Mouse (Mus musculus) forebrain, embryonic 13.5 days (tissue): ENCODE results near the gene Txndc16. TPM values are rescaled to one million over a fixed set of nuclear protein-coding genes. Genes with fewer than 3 reads are reported as not detected.

Experiments used
- ATAC-seq: fragments of 200-750 bp; cut with Nextera tagmentation; 2 replicates; pipeline ENCODE4 v1.8.0; 2017
- H3K27ac ChIP-seq: fragments of 300-500 bp; sonication (generic); 2 replicates; pipeline ENCODE4 v1.5.1; 2015; ENCODE audit warnings: inconsistent platforms, mild to moderate bottlenecking, moderate library complexity
- H3K27me3 ChIP-seq: fragments of 300-500 bp; sonication (generic); 2 replicates; pipeline ENCODE4 v1.6.1; 2015; ENCODE audit warnings: mild to moderate bottlenecking, inconsistent platforms
- H3K36me3 ChIP-seq: fragments of 300-500 bp; sonication (generic); 2 replicates; pipeline ENCODE4 v1.6.1; 2015; ENCODE audit warnings: mild to moderate bottlenecking, inconsistent platforms; ENCODE audit not compliant: poor library complexity, severe bottlenecking
- H3K4me1 ChIP-seq: fragments of 300-500 bp; sonication (generic); 2 replicates; pipeline ENCODE4 v1.6.1; 2015; ENCODE audit warnings: inconsistent platforms
- H3K4me2 ChIP-seq: fragments of 300-500 bp; sonication (generic); 2 replicates; pipeline ENCODE4 v1.6.1; 2015; ENCODE audit warnings: inconsistent platforms, mild to moderate bottlenecking, moderate library complexity
- H3K4me3 ChIP-seq: fragments of 300-500 bp; sonication (generic); 2 replicates; pipeline ENCODE4 v1.5.1; 2015; ENCODE audit warnings: mild to moderate bottlenecking, inconsistent platforms
- H3K9ac ChIP-seq: fragments of 300-500 bp; sonication (generic); 2 replicates; pipeline ENCODE4 v1.6.1; 2015; ENCODE audit warnings: mild to moderate bottlenecking, inconsistent platforms
- H3K9me3 ChIP-seq: fragments of 300-500 bp; sonication (generic); replicated peaks from 2 replicates; pipeline ENCODE4 v1.6.1; 2016; ENCODE audit warnings: inconsistent platforms
- WGBS: fragments of 180-500 bp; shearing (Covaris S2); methylation state at CpG from one replicate; pipeline ENCODE4 v1.1.7; 2015; 5-methylcytosine and 5-hydroxymethylcytosine counted together
- polyA plus RNA-seq: library from polyadenylated mRNA; unstranded; fragments of >200 nt; fragmentation: Nextera tagmentation; extraction: Ambion mirVana; gene quantifications from 2 replicates; pipeline ENCODE4 v1.2.1, GENCODE M21; 2015

The Txndc16 gene
- polyA plus RNA-seq, 1 experiment from 2014 or later: 26.1 TPM

GRCm38 (mm10) chr14:45135961-45136360, 84.2 kb downstream of the Txndc16 start:
- WGBS: 80% methylated on average over 2 of the region's 2 CpGs
- H3K4me3 ChIP-seq: no peak overlapping the region
- no peak overlapping the region for H3K9ac ChIP-seq
- no peaks in the 10 kb centered on the region for H3K27me3 ChIP-seq
- H3K9me3 ChIP-seq: no peaks in the 10 kb centered on the region
- peaks cover 12% of the 10 kb centered on the region for H3K36me3 ChIP-seq
- no peak overlapping the region for H3K27ac ChIP-seq
- H3K4me2 ChIP-seq: no peak overlapping the region
- peaks cover 7% of the 10 kb centered on the region; the same call in 1 of the 2 replicates for H3K4me1 ChIP-seq
- no peak for ATAC-seq

- ATAC-seq: no peak
- H3K4me1 ChIP-seq: peaks cover 7% of the 10 kb centered on the region; the same call in 1 of the 2 replicates
- H3K27me3 ChIP-seq: no peaks in the 10 kb centered on the region
- peaks cover 12% of the 10 kb centered on the region for H3K36me3 ChIP-seq
- H3K4me2 ChIP-seq: no peak overlapping the region
- 44% methylated on average over 9 of the region's 9 CpGs for WGBS
- no peak overlapping the region for H3K27ac ChIP-seq
- no peak overlapping the region for H3K9ac ChIP-seq
- H3K9me3 ChIP-seq: no peaks in the 10 kb centered on the region
- H3K4me3 ChIP-seq: no peak overlapping the region
Observed at GRCm38 (mm10) chr14:45135560-45135959, 84.6 kb downstream of the Txndc16 start.

- H3K4me3 ChIP-seq: no peak overlapping the region
- H3K27me3 ChIP-seq: no peaks in the 10 kb centered on the region
- WGBS: 62% methylated on average over 4 of the region's 4 CpGs
- no peaks in the 10 kb centered on the region for H3K36me3 ChIP-seq
- H3K9me3 ChIP-seq: no peaks in the 10 kb centered on the region
- no peak overlapping the region for H3K27ac ChIP-seq
- no peak overlapping the region for H3K4me2 ChIP-seq
- H3K4me1 ChIP-seq: no peaks in the 10 kb centered on the region
- no peak for ATAC-seq
- no peak overlapping the region for H3K9ac ChIP-seq
Observed at GRCm38 (mm10) chr14:45118359-45118758, 101.8 kb downstream of the Txndc16 start.

GRCm38 (mm10) chr14:45102201-45102600, 117.9 kb downstream of the Txndc16 start:
- WGBS: 89% methylated on average over 8 of the region's 8 CpGs

GRCm38 (mm10) chr14:45092327-45092726, 127.8 kb downstream of the Txndc16 start:
- Histone ChIP-seq H3K4me1 (no peaks in the 10 kb centered on the region), H3K4me2 (no peak overlapping the region), H3K9me3 (no peaks in the 10 kb centered on the region), H3K27me3 (no peaks in the 10 kb centered on the region), H3K4me3 (no peak overlapping the region), H3K36me3 (no peaks in the 10 kb centered on the region), H3K27ac (no peak overlapping the region), H3K9ac (no peak overlapping the region)
- 89% methylated on average over 3 of the region's 3 CpGs for WGBS
- no peak for ATAC-seq

More at GRCm38 (mm10) chr14:45102201-45102600, 117.9 kb downstream of the Txndc16 start:
- H3K27ac ChIP-seq: no peak overlapping the region
- no peaks in the 10 kb centered on the region for H3K27me3 ChIP-seq
- no peak overlapping the region for H3K4me3 ChIP-seq
- no peaks in the 10 kb centered on the region for H3K4me1 ChIP-seq
- H3K9me3 ChIP-seq: no peaks in the 10 kb centered on the region
- no peaks in the 10 kb centered on the region for H3K36me3 ChIP-seq
- H3K4me2 ChIP-seq: no peak overlapping the region
- H3K9ac ChIP-seq: no peak overlapping the region
- ATAC-seq: no peak

- Histone ChIP-seq H3K9me3 (no peaks in the 10 kb centered on the region), H3K4me1 (no peaks in the 10 kb centered on the region), H3K4me3 (no peak overlapping the region), H3K27me3 (no peaks in the 10 kb centered on the region), H3K4me2 (no peak overlapping the region), H3K36me3 (no peaks in the 10 kb centered on the region), H3K9ac (no peak overlapping the region), H3K27ac (no peak overlapping the region)
- 83% methylated on average over 4 of the region's 4 CpGs for WGBS
- no peak for ATAC-seq
Observed at GRCm38 (mm10) chr14:45090011-45090410, 130.1 kb downstream of the Txndc16 start.

- Histone ChIP-seq H3K27me3 (no peaks in the 10 kb centered on the region), H3K4me2 (no peak overlapping the region), H3K9me3 (no peaks in the 10 kb centered on the region), H3K36me3 (no peaks in the 10 kb centered on the region), H3K9ac (no peak overlapping the region), H3K4me3 (no peak overlapping the region), H3K4me1 (no peaks in the 10 kb centered on the region), H3K27ac (no peak overlapping the region)
- 80% methylated on average over 5 of the region's 5 CpGs for WGBS
- no peak for ATAC-seq
Observed at GRCm38 (mm10) chr14:45085651-45086425, 134.3 kb downstream of the Txndc16 start.

GRCm38 (mm10) chr14:45084656-45085280, 135.4 kb downstream of the Txndc16 start:
- ATAC-seq: no peak
- no peaks in the 10 kb centered on the region for H3K36me3 ChIP-seq

GRCm38 (mm10) chr14:45083540-45083939, 136.6 kb downstream of the Txndc16 start:
- WGBS: 55% methylated on average over 4 of the region's 4 CpGs
- Histone ChIP-seq H3K9me3 (no peaks in the 10 kb centered on the region), H3K4me3 (no peak overlapping the region), H3K27ac (no peak overlapping the region), H3K4me2 (no peak overlapping the region), H3K27me3 (no peaks in the 10 kb centered on the region), H3K36me3 (no peaks in the 10 kb centered on the region), H3K9ac (no peak overlapping the region), H3K4me1 (no peaks in the 10 kb centered on the region)
- no peak for ATAC-seq

More at GRCm38 (mm10) chr14:45084656-45085280, 135.4 kb downstream of the Txndc16 start:
- WGBS: 91% methylated on average over 5 of the region's 5 CpGs
- Histone ChIP-seq H3K27ac (no peak overlapping the region), H3K4me1 (no peaks in the 10 kb centered on the region), H3K4me2 (no peak overlapping the region), H3K4me3 (no peak overlapping the region), H3K9ac (no peak overlapping the region), H3K27me3 (no peaks in the 10 kb centered on the region), H3K9me3 (no peaks in the 10 kb centered on the region)

Other genes starting within 250 kb of the Txndc16 start
- gene Ptger2, start 232.1 kb downstream of the Txndc16 start, polyA plus RNA-seq: 0.05 and 0.25 TPM in 2 replicates
- gene Gpr137c, start 611 bp downstream of the Txndc16 start, polyA plus RNA-seq: 12.1 and 12.5 TPM in 2 replicates
- gene Ero1l, start 98.4 kb upstream of the Txndc16 start, polyA plus RNA-seq: 23.7 and 31.7 TPM in 2 replicates
- gene Psmc6, start 109.5 kb upstream of the Txndc16 start, polyA plus RNA-seq: 200 and 220 TPM in 2 replicates
- gene Styx, start 130.8 kb upstream of the Txndc16 start, polyA plus RNA-seq: 49.3 and 50.9 TPM in 2 replicates
- gene Gnpnat1, start 184.6 kb upstream of the Txndc16 start, polyA plus RNA-seq: 24.1 and 25.0 TPM in 2 replicates